Mouse (Mus musculus): Measurements from ENCODE around the gene Zfp362. TPM values are rescaled to one million over a fixed set of nuclear protein-coding genes. Genes with fewer than 3 reads are reported as not detected.

The Zfp362 gene
- 6.1 TPM for polyA plus RNA-seq (2014; fragmentation: Illumina TruSeq; extraction: RNeasy Lipid Tissue Mini Kit (QIAGEN cat#74804); ENCODE audit: low read depth, low replicate concordance)

DNA sequence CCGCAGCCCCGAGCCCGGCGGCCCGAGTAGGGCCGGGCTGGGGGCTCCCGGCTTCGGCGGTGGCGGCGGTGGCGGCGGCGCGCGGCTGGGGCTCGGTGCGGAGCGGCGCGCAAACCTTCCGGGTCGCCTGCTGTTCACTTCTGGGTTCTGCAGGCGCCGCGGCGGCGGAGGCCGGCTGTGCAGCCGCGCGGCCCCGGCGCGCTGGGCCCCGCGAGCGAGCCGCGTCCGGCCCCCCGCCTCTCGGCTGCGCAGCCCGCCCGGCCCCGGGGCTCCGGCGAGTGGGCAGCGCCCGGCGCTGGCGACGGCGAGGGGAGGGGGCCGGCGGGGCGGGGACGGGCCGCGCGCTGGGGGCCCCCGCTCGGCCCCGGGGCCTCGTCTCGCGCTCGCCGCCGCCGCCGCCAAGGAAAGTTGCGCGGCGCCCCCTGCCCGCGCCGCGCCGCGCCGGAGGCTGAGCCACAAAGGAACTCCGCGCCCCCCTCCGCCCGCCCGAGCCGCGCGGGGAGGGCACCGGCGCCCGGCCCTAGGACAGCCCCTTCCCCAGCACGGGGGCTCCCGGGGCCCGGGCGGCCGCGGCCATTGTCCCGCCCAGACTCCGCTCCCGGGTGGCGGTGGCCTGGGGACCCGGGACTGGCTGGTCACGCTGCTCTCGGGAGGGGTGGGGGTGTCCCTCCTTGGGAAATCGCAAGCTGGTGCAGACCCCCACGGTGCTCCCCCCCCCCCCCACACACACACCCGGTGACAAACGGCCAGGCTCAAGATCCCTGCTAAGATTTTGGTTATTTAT lies at the start of gene Zfp362:
TSS of gene Zfp362 (minus strand) at position 3 of the 784 bp plus-strand sequence.

GRCm38 (mm10) chr4:128755064-128755463 lies 50.8 kb downstream of the Zfp362 start, which contains the start of gene A3galt2:
Gene A3galt2 (plus strand): TSS chr4:128755364.

Other genes with a start within 250 kb of the Zfp362 start
- gene Zscan20, start 195.9 kb downstream of the Zfp362 start, polyA plus RNA-seq (2014; fragmentation: Illumina TruSeq; extraction: RNeasy Lipid Tissue Mini Kit (QIAGEN cat#74804); ENCODE audit: low read depth, low replicate concordance), result 2.5 TPM
- gene Tlr12, start 187.4 kb downstream of the Zfp362 start, polyA plus RNA-seq (2014; fragmentation: Illumina TruSeq; extraction: RNeasy Lipid Tissue Mini Kit (QIAGEN cat#74804); ENCODE audit: low read depth, low replicate concordance), result not detected
- 0.76 TPM for gene Phc2, start 151.3 kb downstream of the Zfp362 start, polyA plus RNA-seq (2014; fragmentation: Illumina TruSeq; extraction: RNeasy Lipid Tissue Mini Kit (QIAGEN cat#74804); ENCODE audit: low read depth, low replicate concordance)
- gene A3galt2, start 50.7 kb downstream of the Zfp362 start, polyA plus RNA-seq (2014; fragmentation: Illumina TruSeq; extraction: RNeasy Lipid Tissue Mini Kit (QIAGEN cat#74804); ENCODE audit: low read depth, low replicate concordance), result not detected
- gene Trim62, start 77.5 kb upstream of the Zfp362 start, polyA plus RNA-seq (2014; fragmentation: Illumina TruSeq; extraction: RNeasy Lipid Tissue Mini Kit (QIAGEN cat#74804); ENCODE audit: low read depth, low replicate concordance), result 1.6 TPM
- gene Azin2, start 156.4 kb upstream of the Zfp362 start, polyA plus RNA-seq (2014; fragmentation: Illumina TruSeq; extraction: RNeasy Lipid Tissue Mini Kit (QIAGEN cat#74804); ENCODE audit: low read depth, low replicate concordance), result not detected
- 89.8 TPM for gene Ak2, start 185.9 kb upstream of the Zfp362 start, polyA plus RNA-seq (2014; fragmentation: Illumina TruSeq; extraction: RNeasy Lipid Tissue Mini Kit (QIAGEN cat#74804); ENCODE audit: low read depth, low replicate concordance)